Mouse (Mus musculus): ENCODE measurements at regions not wholly inside any gene's neighbourhood (a gene's known extent, or its start where the extent isn't known, plus 50 kb on each side); places are given as distances from the start of the nearest gene placed in this dataset.

- no peak for DNase-seq (ENCODE audit: low spot score in 2 of 2)
These were observed 221.5 kb downstream of the Epha7 start for GRCm38 (mm10) chr4:29034406-29034805.

GRCm38 (mm10) chr4:29039993-29040392 is 227.1 kb downstream of the Epha7 start:
- no peak for DNase-seq (ENCODE audit: low spot score in 2 of 2)

- DNase-seq (ENCODE audit: low spot score in 2 of 2) = no peak
These were observed 256.0 kb downstream of the Epha7 start for GRCm38 (mm10) chr4:29068678-29069621.

GRCm38 (mm10) chr4:29074204-29074603 is 261.3 kb downstream of the Epha7 start:
- no peak for DNase-seq (ENCODE audit: low spot score in 2 of 2)

GRCm38 (mm10) chr4:29074851-29075250 is 261.9 kb downstream of the Epha7 start:
- no peak for DNase-seq (ENCODE audit: low spot score in 2 of 2)

- DNase-seq (ENCODE audit: low spot score in 2 of 2) = no peak
These were observed 263.8 kb downstream of the Epha7 start for GRCm38 (mm10) chr4:29076683-29077082.

GRCm38 (mm10) chr4:29078391-29078790 is 265.5 kb downstream of the Epha7 start:
- no peak for DNase-seq (ENCODE audit: low spot score in 2 of 2)

- no peak for DNase-seq (ENCODE audit: low spot score in 2 of 2)
These were observed 270.8 kb downstream of the Epha7 start for GRCm38 (mm10) chr4:29083545-29084290.

GRCm38 (mm10) chr4:29090949-29091348 is 278.0 kb downstream of the Epha7 start:
- no peak for DNase-seq (ENCODE audit: low spot score in 2 of 2)

GRCm38 (mm10) chr4:29091495-29092211 is 278.7 kb downstream of the Epha7 start:
- no peak for DNase-seq (ENCODE audit: low spot score in 2 of 2)

- no peak for DNase-seq (ENCODE audit: low spot score in 2 of 2)
These were observed 289.4 kb downstream of the Epha7 start for GRCm38 (mm10) chr4:29102373-29102772.

- DNase-seq (ENCODE audit: low spot score in 2 of 2) = no peak
These were observed 290.5 kb downstream of the Epha7 start for GRCm38 (mm10) chr4:29103414-29103813.

GRCm38 (mm10) chr4:29112552-29112951 is 299.6 kb downstream of the Epha7 start:
- no peak for DNase-seq (ENCODE audit: low spot score in 2 of 2)

- no peak for DNase-seq (ENCODE audit: low spot score in 2 of 2)
These were observed 304.1 kb downstream of the Epha7 start for GRCm38 (mm10) chr4:29117025-29117424.

GRCm38 (mm10) chr4:29117926-29118325 is 305.0 kb downstream of the Epha7 start:
- DNase-seq (ENCODE audit: low spot score in 2 of 2) = peak; percentile 32 to 66

GRCm38 (mm10) chr4:29118679-29119479 is 305.9 kb downstream of the Epha7 start:
- no peak for DNase-seq (ENCODE audit: low spot score in 2 of 2)

GRCm38 (mm10) chr4:29119480-29120153 is 306.7 kb downstream of the Epha7 start:
- DNase-seq (ENCODE audit: low spot score in 2 of 2) = no peak

- no peak for DNase-seq (ENCODE audit: low spot score in 2 of 2)
These were observed 310.9 kb downstream of the Epha7 start for GRCm38 (mm10) chr4:29123697-29124377.

GRCm38 (mm10) chr4:29130485-29130884 is 317.6 kb downstream of the Epha7 start:
- DNase-seq (ENCODE audit: low spot score in 2 of 2) = no peak
